Mouse (Mus musculus): ENCODE measurements around the gene Fnbp1l.
A peak's percentile ranks its signal among the peaks of the same experiment; 100 is the strongest.

Gene Fnbp1l

GRCm38 (mm10) chr3:122618991-122619930 lies at the start of gene Fnbp1l:
Gene Fnbp1l, minus strand, starts transcription at chr3:122619715.
- peak; percentile 41 for DNase-seq (ENCODE audit: low read depth)

- no peak for DNase-seq (ENCODE audit: low read depth)
These were observed 41.3 kb upstream of the Fnbp1l start for GRCm38 (mm10) chr3:122660795-122661194.

- DNase-seq (ENCODE audit: low read depth) = no peak
These were observed 39.9 kb upstream of the Fnbp1l start for GRCm38 (mm10) chr3:122659261-122659917.

GRCm38 (mm10) chr3:122647195-122647837 lies 27.8 kb upstream of the Fnbp1l start:
- DNase-seq (ENCODE audit: low read depth) = no peak

- no peak for DNase-seq (ENCODE audit: low read depth)
These were observed 20.8 kb upstream of the Fnbp1l start for GRCm38 (mm10) chr3:122640286-122640685.

- DNase-seq (ENCODE audit: low read depth) = no peak
These were observed 19.6 kb upstream of the Fnbp1l start for GRCm38 (mm10) chr3:122639197-122639475.

- DNase-seq (ENCODE audit: low read depth) = peak; percentile 98
These were observed 19.0 kb upstream of the Fnbp1l start for GRCm38 (mm10) chr3:122638329-122639196.

GRCm38 (mm10) chr3:122637280-122637679 lies 17.8 kb upstream of the Fnbp1l start:
- no peak for DNase-seq (ENCODE audit: low read depth)

- DNase-seq (ENCODE audit: low read depth) = no peak
These were observed 15.7 kb upstream of the Fnbp1l start for GRCm38 (mm10) chr3:122635246-122635645.

- peak; percentile 45 for DNase-seq (ENCODE audit: low read depth)
These were observed 10.1 kb upstream of the Fnbp1l start for GRCm38 (mm10) chr3:122629580-122629979.

GRCm38 (mm10) chr3:122628956-122629355 lies 9.4 kb upstream of the Fnbp1l start:
- DNase-seq (ENCODE audit: low read depth) = no peak

- no peak for DNase-seq (ENCODE audit: low read depth)
These were observed 9.0 kb upstream of the Fnbp1l start for GRCm38 (mm10) chr3:122628546-122628945.

GRCm38 (mm10) chr3:122627846-122628245 lies 8.3 kb upstream of the Fnbp1l start:
- DNase-seq (ENCODE audit: low read depth) = no peak

- no peak for DNase-seq (ENCODE audit: low read depth)
These were observed 5.1 kb upstream of the Fnbp1l start for GRCm38 (mm10) chr3:122624591-122624990.

GRCm38 (mm10) chr3:122620285-122620931 lies 893 bp upstream of the Fnbp1l start:
- DNase-seq (ENCODE audit: low read depth) = peak; percentile 33

GRCm38 (mm10) chr3:122619931-122620284 lies 393 bp upstream of the Fnbp1l start:
- peak; percentile 14 for DNase-seq (ENCODE audit: low read depth)

GRCm38 (mm10) chr3:122618402-122618801 lies 1.1 kb downstream of the Fnbp1l start:
- no peak for DNase-seq (ENCODE audit: low read depth)

GRCm38 (mm10) chr3:122617613-122618340 lies 1.7 kb downstream of the Fnbp1l start:
- no peak for DNase-seq (ENCODE audit: low read depth)

GRCm38 (mm10) chr3:122612537-122612936 lies 7.0 kb downstream of the Fnbp1l start:
- no peak for DNase-seq (ENCODE audit: low read depth)

GRCm38 (mm10) chr3:122611761-122612160 lies 7.8 kb downstream of the Fnbp1l start:
- DNase-seq (ENCODE audit: low read depth) = no peak
